Mouse (Mus musculus) right cerebral cortex, postnatal 4 days (tissue): ENCODE measurements around the gene Kmt2c.
A peak's percentile ranks its signal among the peaks of the same experiment; 100 is the strongest.
"Not testable (repeated sequence)": the region's sequence is repeated elsewhere in the genome, so short reads cannot be mapped to it uniquely, and the experiment has no call there.

Experiments
- DNase-seq: peaks from one replicate; pipeline ENCODE4 v3.0.0-alpha.2; 2022

The Kmt2c gene

DNA sequence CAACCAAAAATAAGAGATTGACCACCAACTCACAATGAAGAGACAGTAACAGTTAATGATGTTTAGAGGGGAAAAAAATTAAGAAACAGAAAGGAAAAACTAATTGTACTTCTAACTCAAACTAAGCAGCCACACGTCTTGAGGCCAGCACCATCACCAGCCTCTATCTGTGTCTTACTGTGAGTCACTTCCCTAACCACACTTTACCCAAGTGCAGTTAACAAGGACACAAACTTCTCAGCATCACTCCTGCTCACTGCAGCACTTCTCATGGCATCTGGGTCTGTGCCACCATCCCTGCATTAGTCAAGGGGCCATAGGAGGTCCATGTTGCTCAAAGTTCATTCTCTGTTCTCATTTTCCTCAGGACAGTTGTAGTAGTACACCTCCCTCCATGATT, 131.5 kb downstream of the Kmt2c start:
- DNase-seq = no peak

DNA sequence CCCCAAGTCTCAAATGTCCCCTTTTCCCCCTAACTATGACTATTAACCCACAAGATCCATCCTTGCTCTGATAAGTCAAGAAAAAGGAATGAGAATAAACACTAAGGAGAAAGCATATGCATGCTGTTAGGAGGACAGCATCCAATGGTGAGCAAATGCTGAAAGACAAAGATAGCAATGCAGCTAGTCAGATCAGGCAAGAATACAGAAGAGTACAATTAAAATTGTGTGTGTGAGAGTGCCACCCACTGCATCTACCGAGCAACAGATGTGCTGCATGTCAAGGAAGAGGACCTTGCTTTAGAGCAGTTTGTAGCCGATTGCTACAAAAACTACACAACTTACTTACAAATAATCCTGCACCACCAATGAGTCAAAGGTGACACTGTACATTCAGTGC, 145.1 kb downstream of the Kmt2c start:
- no peak for DNase-seq

DNA sequence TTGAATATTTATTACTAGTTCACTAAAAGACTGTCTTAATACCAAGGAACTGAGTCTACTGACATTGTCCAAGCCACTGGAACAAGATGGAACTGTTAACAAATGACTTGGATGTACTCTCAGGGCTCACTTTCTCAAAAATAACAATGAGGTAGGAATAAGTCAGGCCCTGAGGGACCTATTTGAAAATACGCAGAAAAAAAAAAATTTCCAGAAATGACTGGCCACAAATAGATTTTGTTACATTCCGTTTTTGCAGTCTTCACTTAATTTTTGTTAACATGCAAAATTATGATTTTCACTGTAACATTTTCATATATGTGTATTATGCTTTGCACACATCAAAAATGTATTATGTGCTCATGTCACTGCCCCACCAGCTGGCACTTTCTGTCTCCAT, 167.3 kb downstream of the Kmt2c start:
- DNase-seq = no peak

GRCm38 (mm10) chr5:25313881-25314280, 184.7 kb downstream of the Kmt2c start:
- DNase-seq = peak; percentile 29

- DNase-seq = no peak
Measured at GRCm38 (mm10) chr5:25310226-25310625, 188.4 kb downstream of the Kmt2c start.

- DNase-seq = no peak
Measured at GRCm38 (mm10) chr5:25296830-25297229, 201.8 kb downstream of the Kmt2c start.

DNA sequence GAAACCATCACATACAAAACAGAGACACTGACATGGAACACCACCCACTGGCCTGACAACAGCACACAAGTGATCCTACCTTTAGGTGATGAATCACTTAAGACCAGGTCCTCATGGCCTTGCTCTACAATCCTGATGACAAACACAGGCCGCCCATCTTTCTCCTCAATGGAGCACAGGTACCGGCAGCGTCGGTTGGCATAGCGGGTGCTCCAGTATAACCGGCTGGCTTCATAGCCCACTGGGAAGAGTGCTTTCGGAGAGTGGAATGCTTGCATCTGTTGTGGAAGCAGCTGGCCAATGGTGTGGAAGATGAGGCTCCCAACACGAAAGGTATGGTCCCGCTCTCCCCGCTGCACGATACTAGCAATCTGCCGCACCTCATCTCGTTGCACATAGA, 214.6 kb downstream of the Kmt2c start:
- no peak for DNase-seq

DNA sequence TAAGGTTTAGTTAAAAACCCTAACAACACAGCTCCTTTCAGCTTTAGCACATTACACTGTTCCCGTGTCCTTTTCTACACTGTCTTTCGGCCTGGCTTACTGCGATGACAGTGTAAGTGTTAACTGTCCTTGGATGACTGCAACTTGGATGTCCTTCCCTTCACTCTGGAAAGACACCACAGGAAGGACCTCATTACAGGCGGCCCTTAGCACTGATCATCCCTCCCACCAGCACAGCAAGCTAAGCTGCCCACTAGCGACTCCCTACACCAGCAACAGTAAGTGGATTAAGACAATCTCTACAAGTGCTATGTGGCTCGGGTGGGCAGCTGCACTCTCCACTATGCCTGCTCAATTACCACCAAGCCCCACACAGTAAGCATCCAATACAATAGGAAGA, 222.2 kb downstream of the Kmt2c start:
- DNase-seq = no peak

GRCm38 (mm10) chr5:25275629-25276028, 223.0 kb downstream of the Kmt2c start:
- DNase-seq = no peak

DNA sequence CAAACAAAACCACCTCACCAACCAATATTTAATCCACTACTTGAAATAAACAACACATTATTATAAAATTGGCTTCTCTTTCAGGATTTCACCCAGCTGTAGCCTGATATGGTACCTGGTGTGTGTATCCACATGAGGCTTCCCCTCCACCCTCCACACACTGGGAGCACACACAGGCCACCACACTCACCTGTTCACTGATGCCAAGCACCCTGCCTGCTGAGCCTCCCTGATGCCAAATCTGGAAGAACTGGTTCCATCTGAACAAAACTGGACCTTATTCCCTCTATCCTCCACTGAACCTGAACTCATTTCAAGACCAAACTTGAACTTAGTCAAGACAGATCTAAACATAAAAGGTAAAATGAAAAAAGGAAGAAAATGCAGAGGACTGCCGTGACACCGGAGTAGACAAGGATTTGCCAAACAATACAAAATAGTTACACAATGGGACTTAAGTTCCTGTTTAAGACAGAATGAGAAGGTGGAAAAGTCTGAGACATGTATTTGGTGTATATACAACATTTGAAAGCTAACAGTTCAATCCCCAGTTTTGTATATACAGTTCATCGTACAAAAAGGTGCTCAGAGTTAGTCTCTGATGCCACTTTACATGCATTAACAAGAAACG, 230.2 kb downstream of the Kmt2c start:
- no peak for DNase-seq

- DNase-seq = no peak
Measured at GRCm38 (mm10) chr5:25262266-25262665, 236.3 kb downstream of the Kmt2c start.

- no peak for DNase-seq
Measured at GRCm38 (mm10) chr5:25261452-25261851, 237.1 kb downstream of the Kmt2c start.

DNA sequence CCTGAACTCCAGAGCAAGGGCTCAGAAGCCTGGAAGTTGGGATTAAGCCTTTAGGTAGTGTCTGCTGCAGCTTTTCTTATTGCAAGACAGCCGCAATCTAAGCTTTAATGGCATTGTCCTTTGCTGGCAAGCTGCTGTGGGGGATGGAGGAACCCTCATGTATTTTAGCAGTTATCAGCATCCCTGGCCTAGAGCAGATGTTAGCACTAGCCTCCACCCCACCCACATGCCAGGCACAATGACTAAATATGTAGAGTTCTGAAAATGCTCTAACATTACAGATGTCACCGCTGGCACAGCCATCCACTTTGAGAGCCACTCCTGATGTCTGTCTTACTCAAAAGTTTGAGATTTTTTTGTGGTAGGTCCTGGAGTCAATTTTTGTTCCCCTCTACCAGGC, 241.9 kb downstream of the Kmt2c start:
- DNase-seq = no peak

- DNase-seq = no peak
Measured at GRCm38 (mm10) chr5:25254491-25254890, 244.1 kb downstream of the Kmt2c start.

DNA sequence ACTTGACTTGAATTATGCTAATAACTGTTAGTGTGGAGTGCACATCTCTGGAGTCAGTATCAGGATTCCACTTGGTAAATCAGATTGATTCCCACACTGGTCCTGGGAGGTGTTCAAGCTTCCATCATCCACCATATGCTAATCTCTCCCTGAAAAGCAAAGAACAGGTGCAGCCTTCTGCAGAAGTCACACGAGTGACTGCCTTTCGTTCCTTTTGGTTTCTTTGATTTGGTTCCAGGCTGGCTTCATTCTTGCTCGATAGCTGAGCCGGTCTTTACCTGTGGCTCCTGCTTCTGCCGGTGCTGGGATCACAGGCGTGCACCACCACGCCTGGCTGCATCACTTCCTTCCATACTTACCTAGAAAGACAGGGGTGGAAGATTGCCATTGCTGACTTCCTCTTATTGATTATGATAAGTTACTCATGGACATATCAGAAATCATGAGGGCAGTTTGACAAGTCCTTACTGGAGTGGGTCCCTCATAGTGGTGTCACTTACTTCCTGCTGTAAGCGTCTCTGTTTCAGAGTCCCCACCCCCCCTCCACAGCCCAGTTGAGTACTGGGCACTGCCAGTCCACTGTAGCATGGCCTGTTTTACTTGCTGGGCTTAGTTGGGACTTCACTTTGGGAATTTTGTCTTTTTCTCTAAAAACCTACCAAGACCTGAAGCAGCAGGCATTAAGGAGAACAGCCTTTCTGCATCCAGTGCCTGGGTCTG, 245.6 kb downstream of the Kmt2c start:
- DNase-seq = no peak

DNA sequence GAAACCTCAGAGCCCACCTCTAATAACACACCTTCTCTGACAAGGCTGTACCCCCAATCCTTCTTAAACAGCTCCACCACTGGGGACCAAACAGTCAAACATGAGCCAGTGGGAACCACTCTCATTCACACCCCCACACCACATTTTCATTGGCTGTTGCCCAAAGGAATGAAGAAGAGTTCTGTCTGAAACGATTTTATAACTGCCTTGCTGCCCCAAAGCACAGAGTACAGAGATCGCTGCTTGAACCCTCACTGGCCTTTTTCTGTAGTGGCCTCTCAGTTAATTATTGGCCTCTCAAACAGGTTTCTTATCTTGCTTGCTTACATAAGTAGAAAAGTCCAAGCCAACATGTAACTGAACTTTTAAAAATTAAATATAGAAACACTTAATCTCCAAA, 246.2 kb downstream of the Kmt2c start:
- no peak for DNase-seq

DNA sequence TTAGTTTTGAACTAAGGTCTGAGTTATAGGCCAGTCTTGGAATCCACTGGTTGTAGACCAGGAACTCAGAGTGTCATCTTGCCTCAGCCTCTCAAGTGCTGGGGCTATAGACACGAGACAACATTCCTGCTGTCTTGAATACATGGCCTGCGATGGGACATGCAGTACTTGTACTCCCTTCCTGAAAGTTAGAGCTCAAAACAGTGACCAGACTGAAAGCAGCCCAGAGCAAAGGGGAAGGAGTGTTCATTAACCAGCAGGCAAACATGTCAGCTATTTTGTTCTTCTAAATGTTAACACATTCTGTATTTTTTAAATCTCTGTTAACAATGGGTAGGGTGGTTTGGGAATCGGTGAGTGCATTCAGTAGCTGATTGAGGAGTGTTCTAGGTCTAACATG, 251.5 kb downstream of the Kmt2c start:
- no peak for DNase-seq

GRCm38 (mm10) chr5:25246473-25246865, 252.1 kb downstream of the Kmt2c start:
- DNase-seq = no peak

DNA sequence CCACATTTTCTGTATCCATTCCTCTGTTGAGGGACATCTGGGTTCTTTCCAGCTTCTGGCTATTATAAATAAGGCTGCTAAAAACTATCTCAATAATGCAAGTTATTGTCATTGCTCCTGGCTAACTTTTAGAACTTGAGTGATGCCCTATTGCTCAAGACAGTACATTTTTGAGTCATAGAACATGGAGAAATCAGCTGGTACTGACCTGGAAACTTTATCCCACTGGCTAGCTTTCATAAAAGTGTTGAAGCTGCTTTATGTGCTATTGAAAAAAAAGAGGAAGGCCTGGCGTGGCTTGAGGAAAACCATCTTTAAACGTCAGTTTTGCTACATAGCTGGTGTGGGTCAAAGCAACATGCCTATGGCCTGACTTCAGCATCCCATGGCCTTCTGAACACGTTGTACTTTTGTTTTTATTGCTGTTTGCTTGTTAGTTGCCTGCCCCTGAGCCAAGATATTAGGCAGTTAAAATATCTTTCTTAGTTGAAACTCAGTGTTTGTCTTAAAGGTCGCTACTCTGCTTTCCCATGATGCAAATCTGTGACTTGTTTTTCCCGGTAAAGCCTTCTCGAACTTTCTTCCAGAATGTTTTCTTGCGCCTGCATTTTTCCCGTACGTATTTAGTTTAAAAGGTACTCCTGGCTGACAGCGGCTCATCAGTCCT, 252.6 kb downstream of the Kmt2c start:
- DNase-seq = no peak

- no peak for DNase-seq
Measured at GRCm38 (mm10) chr5:25243101-25243500, 255.5 kb downstream of the Kmt2c start.

DNA sequence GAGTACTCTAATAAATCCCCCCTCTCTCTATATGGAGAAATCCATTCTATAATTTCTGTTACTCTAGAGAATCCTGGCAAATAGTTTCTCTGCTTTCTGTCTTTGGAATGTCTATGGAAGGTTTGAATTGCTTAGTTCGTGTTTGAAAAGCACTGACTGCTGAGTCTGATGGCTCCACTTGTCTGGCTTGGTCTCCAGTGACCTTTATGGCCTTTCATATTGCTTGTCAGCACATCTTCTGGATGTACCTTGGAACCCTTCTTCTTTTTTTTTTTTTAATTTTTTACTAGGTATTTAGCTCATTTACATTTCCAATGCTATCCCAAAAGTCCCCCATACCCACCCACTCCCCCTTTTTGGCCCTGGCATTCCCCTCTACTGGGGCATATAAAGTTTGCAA, 274.2 kb downstream of the Kmt2c start:
- DNase-seq = not testable (repeated sequence)

DNA sequence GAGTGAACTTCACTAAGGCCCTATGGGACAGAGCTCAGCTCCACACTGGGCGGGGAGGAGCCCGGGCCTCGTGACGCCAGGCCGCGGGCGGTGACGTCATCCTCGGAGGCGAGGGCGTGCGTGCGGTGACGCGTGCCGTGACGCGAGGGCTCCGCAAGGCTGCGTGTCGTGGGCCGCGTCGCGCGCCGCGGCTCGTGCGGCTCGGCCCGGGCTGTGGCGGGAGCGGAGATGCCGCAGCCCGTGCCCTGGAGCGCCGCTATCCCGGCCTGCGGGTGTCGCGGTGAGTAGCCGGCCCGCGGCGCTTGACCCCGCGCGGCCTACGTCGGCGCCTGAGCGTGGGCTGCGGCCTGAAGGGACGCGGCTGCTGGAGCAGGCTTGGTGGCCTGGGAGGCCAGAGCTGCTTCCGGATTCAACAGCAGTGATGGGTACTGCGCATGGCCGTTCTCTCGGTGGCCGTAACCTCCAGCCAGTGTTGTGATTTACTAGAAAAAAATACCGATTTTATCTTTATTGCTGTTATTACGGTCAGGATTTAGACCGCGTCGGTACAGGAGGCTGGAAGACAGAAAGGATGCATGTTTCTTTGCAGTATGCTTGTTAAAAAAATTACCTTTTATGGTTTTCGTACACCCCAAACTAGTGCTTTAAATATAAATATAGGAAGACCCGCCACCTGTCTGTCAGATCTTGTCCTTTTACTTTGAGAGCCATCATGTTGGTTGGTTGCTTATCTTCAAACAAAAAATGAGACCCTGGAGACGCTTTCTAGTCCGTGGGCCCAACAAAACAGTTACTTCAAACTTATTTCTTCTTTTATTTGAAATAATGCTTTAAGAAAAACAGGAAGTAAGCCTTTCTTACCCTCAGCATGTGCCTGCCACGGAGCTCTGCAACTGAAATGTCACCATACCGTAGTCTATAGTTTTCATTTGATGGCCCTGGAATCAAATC, 275.6 kb downstream of the Kmt2c start, which contains the start of gene E130116L18Rik:
TSS of gene E130116L18Rik (minus strand) at position 402 of the 951 bp plus-strand sequence.
- DNase-seq = peak; percentile 91
